Mouse (Mus musculus) myocyte (in vitro differentiated cells): ENCODE results near the gene Ptprj. TPM values are rescaled to one million over a fixed set of nuclear protein-coding genes. Genes with fewer than 3 reads are reported as not detected.

Source experiments
- H3K27me3 ChIP-seq: one replicate; pipeline ENCODE4 v1.6.1; 2011; ENCODE audit not compliant: control insufficient read depth, insufficient read depth, insufficient read length
- H3K36me3 ChIP-seq: one replicate; pipeline ENCODE4 v1.6.1; 2011; ENCODE audit not compliant: control insufficient read depth, insufficient read depth
- H3K4me2 ChIP-seq: one replicate; pipeline ENCODE4 v1.6.1; 2011; ENCODE audit warnings: low read depth, control low read depth
- H3K4me3 ChIP-seq: one replicate; pipeline ENCODE4 v1.5.1; 2011; ENCODE audit warnings: mild to moderate bottlenecking, control low read depth, moderate library complexity
- H3K79me2 ChIP-seq: one replicate; pipeline ENCODE4 v1.6.1; 2011; ENCODE audit not compliant: control insufficient read depth, insufficient read depth
- H3ac ChIP-seq: one replicate; pipeline ENCODE4 v1.6.1; 2011; ENCODE audit not compliant: control insufficient read depth, insufficient read length
- CEBPB ChIP-seq: IDR thresholded peaks from 2 replicates; pipeline ENCODE4 v1.6.1; 2011; ENCODE audit warnings: mild to moderate bottlenecking, moderate library complexity; ENCODE audit not compliant: poor library complexity, insufficient read depth, severe bottlenecking
- E2F4 ChIP-seq: IDR thresholded peaks from one replicate; pipeline ENCODE4 v1.6.1; 2011; ENCODE audit warnings: mild to moderate bottlenecking, control low read depth, moderate library complexity; ENCODE audit not compliant: insufficient read depth
- MAX ChIP-seq: IDR thresholded peaks from one replicate; pipeline ENCODE4 v1.6.1; 2011; ENCODE audit warnings: low read depth, mild to moderate bottlenecking, control low read depth
- MYOD1 ChIP-seq, 3 experiments: IDR thresholded peaks; one replicate each; pipeline ENCODE4 v1.6.1; 2011; ENCODE audit warnings: control low read depth in 2 of 3, low read depth in 2 of 3, mild to moderate bottlenecking in 2 of 3, moderate library complexity in 1 of 3; ENCODE audit not compliant: insufficient read length in 2 of 3, control insufficient read depth in 1 of 3
- MYOG ChIP-seq, 3 experiments: IDR thresholded peaks; one replicate each; pipeline ENCODE4 v1.6.1; 2011; ENCODE audit warnings: control low read depth in 2 of 3, low read depth in 2 of 3, mild to moderate bottlenecking in 2 of 3; ENCODE audit not compliant: insufficient read length in 2 of 3, control insufficient read depth in 1 of 3, insufficient read depth in 1 of 3
- POLR2A ChIP-seq: IDR thresholded peaks from one replicate; pipeline ENCODE4 v1.6.1; 2011; ENCODE audit warnings: low read depth, mild to moderate bottlenecking, control low read depth, moderate library complexity; ENCODE audit not compliant: insufficient read length
- POLR2AphosphoS2 ChIP-seq: IDR thresholded peaks from one replicate; pipeline ENCODE4 v1.6.1; 2011; ENCODE audit warnings: low read depth, control low read depth; ENCODE audit not compliant: insufficient read length
- REST ChIP-seq: IDR thresholded peaks from one replicate; pipeline ENCODE4 v1.6.1; 2011; ENCODE audit warnings: mild to moderate bottlenecking, control low read depth, moderate library complexity; ENCODE audit not compliant: insufficient read depth, insufficient read length
- SRF ChIP-seq: IDR thresholded peaks from one replicate; pipeline ENCODE4 v1.6.1; 2011; ENCODE audit warnings: low read depth; ENCODE audit not compliant: control insufficient read depth, insufficient read length
- TCF12 ChIP-seq: IDR thresholded peaks from one replicate; pipeline ENCODE4 v1.6.1; 2011; ENCODE audit warnings: mild to moderate bottlenecking, control low read depth; ENCODE audit not compliant: poor library complexity, insufficient read depth, severe bottlenecking
- TCF3 ChIP-seq: IDR thresholded peaks from one replicate; pipeline ENCODE4 v1.6.1; 2011; ENCODE audit warnings: low read depth, control low read depth; ENCODE audit not compliant: insufficient read length
- USF1 ChIP-seq: IDR thresholded peaks from one replicate; pipeline ENCODE4 v1.6.1; 2011; ENCODE audit warnings: low read depth, mild to moderate bottlenecking, control low read depth, moderate library complexity
- polyA plus RNA-seq: library from polyadenylated mRNA; unstranded; fragments of >200 nt; fragmentation: generic; extraction: Trizol; gene quantifications from one replicate; pipeline ENCODE4 v1.2.1, GENCODE M21; 2012; ENCODE audit warnings: missing spikeins

Gene Ptprj
- polyA plus RNA-seq, 1 experiment: 1.6 TPM

GRCm38 (mm10) chr2:90575713-90576112 is 4.7 kb downstream of the Ptprj start:
- no peaks in the 10 kb centered on the region for H3K36me3 ChIP-seq
- no peak overlapping the region for H3K4me2 ChIP-seq
- H3K4me3 ChIP-seq: no peak overlapping the region
- H3K27me3 ChIP-seq: no peaks in the 10 kb centered on the region
- no peak overlapping the region for H3ac ChIP-seq
- peaks cover 6% of the 10 kb centered on the region for H3K79me2 ChIP-seq
- no peak for TF ChIP-seq POLR2AphosphoS2
- TF ChIP-seq E2F4: no peak
- TF ChIP-seq USF1: no peak
- no peak for TF ChIP-seq MYOD1 (IDR thresholded peaks at IDR 0.05; ENCODE audit: control insufficient read depth in 1 of 3, insufficient read length in 2 of 3, low read depth in 2 of 3)
- no peak for TF ChIP-seq TCF12
- no peak for TF ChIP-seq SRF
- no peak for TF ChIP-seq TCF3
- TF ChIP-seq MAX: no peak
- TF ChIP-seq POLR2A: no peak
- TF ChIP-seq MYOG (IDR thresholded peaks at IDR 0.05; ENCODE audit: control insufficient read depth in 1 of 3, insufficient read depth in 1 of 3, insufficient read length in 2 of 3, low read depth in 2 of 3): no peak
- no peak for TF ChIP-seq REST
- TF ChIP-seq CEBPB: no peak

- TF ChIP-seq MAX (no peak), SRF (no peak), MYOD1 (IDR thresholded peaks at IDR 0.05; ENCODE audit: control insufficient read depth in 1 of 3, insufficient read length in 2 of 3, low read depth in 2 of 3) (no peak), POLR2AphosphoS2 (no peak), REST (no peak), MYOG (IDR thresholded peaks at IDR 0.05; ENCODE audit: control insufficient read depth in 1 of 3, insufficient read depth in 1 of 3, insufficient read length in 2 of 3, low read depth in 2 of 3) (no peak), TCF3 (no peak), CEBPB (no peak), TCF12 (no peak), E2F4 (no peak), USF1 (no peak), POLR2A (no peak)
- H3K4me2 ChIP-seq: no peak overlapping the region
- no peak overlapping the region for H3K4me3 ChIP-seq
- H3K79me2 ChIP-seq: peaks cover 6% of the 10 kb centered on the region
- no peak overlapping the region for H3ac ChIP-seq
- no peaks in the 10 kb centered on the region for H3K36me3 ChIP-seq
- no peaks in the 10 kb centered on the region for H3K27me3 ChIP-seq
Measured at GRCm38 (mm10) chr2:90575116-90575515, 5.3 kb downstream of the Ptprj start.

DNA sequence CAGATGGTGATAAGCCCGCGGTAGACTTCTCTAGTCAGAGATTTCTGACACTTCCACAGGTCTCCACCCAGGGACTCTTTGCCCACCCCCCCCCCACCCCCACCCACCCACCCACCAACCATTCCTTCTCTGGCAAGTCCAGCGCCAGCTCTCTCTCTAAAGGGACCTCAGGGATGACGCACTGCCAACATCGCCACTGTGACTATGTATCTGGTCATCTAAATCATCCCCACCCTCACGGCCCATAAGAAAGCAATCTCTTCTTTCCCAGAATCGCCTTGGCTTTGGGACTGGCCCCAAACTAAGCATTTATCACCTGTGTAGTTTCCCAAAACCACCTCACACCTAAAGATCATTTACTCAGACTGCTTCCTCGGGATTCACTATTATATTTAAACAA is 5.9 kb downstream of the Ptprj start:
- Histone ChIP-seq H3K4me2 (peak overlapping the region; percentile 66), H3K4me3 (peak overlapping the region; percentile 10), H3K36me3 (no peaks in the 10 kb centered on the region), H3K27me3 (no peaks in the 10 kb centered on the region), H3ac (no peak overlapping the region), H3K79me2 (peaks cover 6% of the 10 kb centered on the region)
- TF ChIP-seq TCF3 (no peak), CEBPB (no peak), TCF12 (no peak), REST (no peak), POLR2A (no peak), MAX (no peak), USF1 (no peak), E2F4 (no peak), MYOD1 (IDR thresholded peaks at IDR 0.05; ENCODE audit: control insufficient read depth in 1 of 3, insufficient read length in 2 of 3, low read depth in 2 of 3) (no peak), POLR2AphosphoS2 (no peak), MYOG (IDR thresholded peaks at IDR 0.05; ENCODE audit: control insufficient read depth in 1 of 3, insufficient read depth in 1 of 3, insufficient read length in 2 of 3, low read depth in 2 of 3) (no peak), SRF (no peak)

DNA sequence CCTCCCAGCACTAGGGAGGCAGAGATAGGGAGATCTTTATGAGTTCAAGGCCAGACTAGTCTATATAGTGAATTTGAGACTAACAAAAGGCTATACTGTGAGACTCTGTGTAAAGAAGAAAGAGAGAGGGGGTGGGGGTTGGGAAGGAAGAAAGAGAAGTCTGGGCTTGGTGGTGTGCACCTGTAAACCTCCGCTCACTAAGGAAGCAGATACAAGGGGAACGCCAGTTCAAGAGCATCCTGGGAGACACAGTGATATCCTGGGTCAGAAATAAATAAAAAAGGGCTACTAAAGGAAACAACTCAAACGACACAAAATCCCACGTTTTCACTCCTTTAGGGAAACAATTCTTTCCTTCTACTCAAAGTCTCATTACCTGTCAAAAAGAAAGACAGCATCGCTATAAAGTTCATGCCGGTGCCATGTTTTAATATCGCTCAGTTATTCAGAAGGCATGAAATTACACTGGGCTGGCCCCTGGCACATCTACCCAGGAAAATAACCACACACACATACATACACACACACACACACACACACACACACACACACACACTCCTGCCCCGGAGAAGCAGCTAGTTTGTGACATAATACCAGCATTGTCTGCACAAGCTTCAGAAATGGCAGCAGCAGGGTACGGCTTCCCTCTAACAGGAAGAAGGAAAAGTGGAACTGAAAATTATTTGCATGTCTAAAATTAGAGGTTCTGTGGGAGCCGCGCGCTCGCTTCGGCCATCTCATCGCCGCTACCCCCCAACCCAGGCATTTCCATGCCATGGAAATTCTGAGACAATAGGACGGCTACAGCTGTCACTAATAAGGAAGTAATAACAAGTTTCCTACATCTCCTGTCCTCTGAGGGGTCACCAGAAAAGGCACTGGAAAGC is 6.6 kb downstream of the Ptprj start:
- Histone ChIP-seq H3K4me3 (peak overlapping the region; percentile 10), H3ac (no peak overlapping the region), H3K36me3 (no peaks in the 10 kb centered on the region), H3K79me2 (peaks cover 4% of the 10 kb centered on the region), H3K27me3 (no peaks in the 10 kb centered on the region), H3K4me2 (peak overlapping the region; percentile 66)
- TF ChIP-seq TCF3: no peak
- TF ChIP-seq E2F4: no peak
- TF ChIP-seq SRF: no peak
- no peak for TF ChIP-seq MYOG (IDR thresholded peaks at IDR 0.05; ENCODE audit: control insufficient read depth in 1 of 3, insufficient read depth in 1 of 3, insufficient read length in 2 of 3, low read depth in 2 of 3)
- TF ChIP-seq REST: no peak
- TF ChIP-seq POLR2A: no peak
- no peak for TF ChIP-seq MYOD1 (IDR thresholded peaks at IDR 0.05; ENCODE audit: control insufficient read depth in 1 of 3, insufficient read length in 2 of 3, low read depth in 2 of 3)
- no peak for TF ChIP-seq MAX
- no peak for TF ChIP-seq CEBPB
- TF ChIP-seq USF1: no peak
- TF ChIP-seq POLR2AphosphoS2: no peak
- TF ChIP-seq TCF12: no peak
